Mouse (Mus musculus) layer of hippocampus, postnatal 14 days (tissue): ENCODE measurements around the gene Clps. TPM values are rescaled to one million over a fixed set of nuclear protein-coding genes. Genes with fewer than 3 reads are reported as not detected.
"Not testable (repeated sequence)": the region's sequence is repeated elsewhere in the genome, so short reads cannot be mapped to it uniquely, and the experiment has no call there.

Source experiments
- DNase-seq, 2 experiments: peaks; one replicate each; pipeline ENCODE4 v3.0.0; 2021 to 2022; ENCODE audit warnings: low spot score in 2 of 2, mixed read lengths in 1 of 2
- total RNA-seq, 2 experiments: library from RNA; stranded (reverse); gene quantifications; 2 replicates each; pipeline ENCODE4 v1.2.3; 2021

Clps gene
- total RNA-seq, 2 experiments from 2014 or later: not detected

- DNase-seq: not testable (repeated sequence)
These were observed 6.5 kb downstream of the Clps start for GRCm38 (mm10) chr17:28554021-28554420.

- DNase-seq: peak; percentile 64 to 72
These were observed 7.3 kb downstream of the Clps start for GRCm38 (mm10) chr17:28553040-28553793.

- DNase-seq: no peak
These were observed 11.5 kb downstream of the Clps start, which contains the start of gene Clpsl2 for GRCm38 (mm10) chr17:28549111-28549510. Gene Clpsl2, plus strand, starts transcription at chr17:28549411.

GRCm38 (mm10) chr17:28548550-28548949 lies 12.0 kb downstream of the Clps start:
- DNase-seq: no peak

GRCm38 (mm10) chr17:28546925-28547324 lies 13.6 kb downstream of the Clps start:
- no peak for DNase-seq

- DNase-seq: no peak
These were observed 22.7 kb downstream of the Clps start for GRCm38 (mm10) chr17:28537881-28538280.

- no peak for DNase-seq
These were observed 27.2 kb downstream of the Clps start for GRCm38 (mm10) chr17:28533327-28533726.

GRCm38 (mm10) chr17:28532557-28532956 lies 28.0 kb downstream of the Clps start:
- DNase-seq: no peak

- DNase-seq: no peak
These were observed 28.6 kb downstream of the Clps start for GRCm38 (mm10) chr17:28531946-28532345.

- no peak for DNase-seq
These were observed 30.1 kb downstream of the Clps start, which contains the start of gene Armc12 for GRCm38 (mm10) chr17:28530506-28530905. Gene Armc12, plus strand, starts transcription at chr17:28530806.

GRCm38 (mm10) chr17:28529116-28529515 lies 31.4 kb downstream of the Clps start:
- no peak for DNase-seq

- peak; percentile 86 to 90 for DNase-seq
These were observed 32.6 kb downstream of the Clps start for GRCm38 (mm10) chr17:28528043-28528351.

GRCm38 (mm10) chr17:28527184-28528042 lies 33.2 kb downstream of the Clps start:
- no peak for DNase-seq

- no peak for DNase-seq
These were observed 35.6 kb downstream of the Clps start for GRCm38 (mm10) chr17:28524831-28525430.

- no peak for DNase-seq
These were observed 36.4 kb downstream of the Clps start for GRCm38 (mm10) chr17:28524009-28524695.

GRCm38 (mm10) chr17:28523355-28524008 lies 37.1 kb downstream of the Clps start:
- DNase-seq: no peak

- DNase-seq: peak; percentile 87 to 97
These were observed 37.8 kb downstream of the Clps start for GRCm38 (mm10) chr17:28522623-28523354.

- no peak for DNase-seq
These were observed 38.6 kb downstream of the Clps start for GRCm38 (mm10) chr17:28521920-28522319.

- DNase-seq: no peak
These were observed 39.4 kb downstream of the Clps start for GRCm38 (mm10) chr17:28521071-28521726.
